Mouse (Mus musculus) adrenal gland, postnatal 10 days (tissue): ENCODE results near the gene Gm29797. TPM values are rescaled to one million over a fixed set of nuclear protein-coding genes. Genes with fewer than 3 reads are reported as not detected.

Source experiments
- DNase-seq: peaks from one replicate; pipeline ENCODE4 v3.0.0; 2021; ENCODE audit warnings: mixed read lengths
- total RNA-seq, 2 experiments: library from RNA; stranded (reverse); gene quantifications; 2 replicates each; pipeline ENCODE4 v1.2.3; 2021

Gene Gm29797
- total RNA-seq, 2 experiments from 2014 or later: not detected

GRCm38 (mm10) chr2:181673501-181673900 is 16.7 kb downstream of the Gm29797 start:
- DNase-seq: peak; percentile 39

GRCm38 (mm10) chr2:181674934-181675333 is 18.1 kb downstream of the Gm29797 start:
- no peak for DNase-seq

- peak; percentile 77 for DNase-seq
Observed at GRCm38 (mm10) chr2:181675454-181675853, 18.6 kb downstream of the Gm29797 start.

GRCm38 (mm10) chr2:181676424-181676823 is 19.6 kb downstream of the Gm29797 start:
- DNase-seq: no peak

- DNase-seq: peak; percentile 47
Observed at GRCm38 (mm10) chr2:181677096-181677754, 20.4 kb downstream of the Gm29797 start.

- DNase-seq: peak; percentile 45
Observed at GRCm38 (mm10) chr2:181677755-181678098, 20.9 kb downstream of the Gm29797 start.

- DNase-seq: peak; percentile 79
Observed at GRCm38 (mm10) chr2:181678780-181679179, 21.9 kb downstream of the Gm29797 start.

GRCm38 (mm10) chr2:181679951-181680715 is 23.3 kb downstream of the Gm29797 start, which contains the start of gene Tcea2:
Gene Tcea2 (plus strand): TSS chr2:181680310.
- DNase-seq: peak; percentile 82

GRCm38 (mm10) chr2:181680716-181681117 is 23.9 kb downstream of the Gm29797 start:
- DNase-seq: no peak

- no peak for DNase-seq
Observed at GRCm38 (mm10) chr2:181681978-181682377, 25.1 kb downstream of the Gm29797 start.

- no peak for DNase-seq
Observed at GRCm38 (mm10) chr2:181683381-181683780, 26.5 kb downstream of the Gm29797 start.

- DNase-seq: no peak
Observed at GRCm38 (mm10) chr2:181684713-181685112, 27.9 kb downstream of the Gm29797 start.

GRCm38 (mm10) chr2:181685686-181686085 is 28.9 kb downstream of the Gm29797 start:
- DNase-seq: no peak

- DNase-seq: no peak
Observed at GRCm38 (mm10) chr2:181687586-181687985, 30.8 kb downstream of the Gm29797 start.

- DNase-seq: no peak
Observed at GRCm38 (mm10) chr2:181689466-181690160, 32.8 kb downstream of the Gm29797 start.

GRCm38 (mm10) chr2:181691083-181691482 is 34.2 kb downstream of the Gm29797 start:
- no peak for DNase-seq

- no peak for DNase-seq
Observed at GRCm38 (mm10) chr2:181691571-181691970, 34.7 kb downstream of the Gm29797 start.

- no peak for DNase-seq
Observed at GRCm38 (mm10) chr2:181692304-181692703, 35.5 kb downstream of the Gm29797 start.

GRCm38 (mm10) chr2:181693339-181694280 is 36.8 kb downstream of the Gm29797 start, which contains the start of gene Rgs19:
Gene Rgs19 (minus strand): TSS chr2:181693977.
- DNase-seq: peak; percentile 90

GRCm38 (mm10) chr2:181694581-181694980 is 37.7 kb downstream of the Gm29797 start:
- DNase-seq: no peak

GRCm38 (mm10) chr2:181695776-181696175 is 38.9 kb downstream of the Gm29797 start:
- DNase-seq: no peak
